Mouse (Mus musculus) megakaryocyte-erythroid progenitor cell, adult 5-6 weeks (primary cell): ENCODE measurements around the gene Snrpb2. TPM values are rescaled to one million over a fixed set of nuclear protein-coding genes. Genes with fewer than 3 reads are reported as not detected.
A peak's percentile ranks its signal among the peaks of the same experiment; 100 is the strongest.

Experiments used
- ATAC-seq: replicated peaks from 2 replicates; pipeline ENCODE4 v1.8.0; 2016; ENCODE audit warnings: mild to moderate bottlenecking, inconsistent platforms; ENCODE audit not compliant: severe bottlenecking, poor library complexity, low FRiP score, low TSS enrichment
- total RNA-seq, 2 experiments: library from RNA; stranded (forward) in 1 of 2; stranded (reverse) in 1 of 2; fragments of 200-1000, 215-1000 nt in 1 of 2; fragments of >200 nt in 1 of 2; fragmentation: Nextera tagmentation in 1 of 2; gene quantifications; 2 replicates each; pipeline ENCODE4 v1.2.3; 2014 to 2017

Gene Snrpb2
- total RNA-seq, 2 experiments from 2014 or later, result 62.5 to 94.4 TPM

GRCm38 (mm10) chr2:143084852-143085397, 22.1 kb downstream of the Snrpb2 start:
- no peak for ATAC-seq

DNA sequence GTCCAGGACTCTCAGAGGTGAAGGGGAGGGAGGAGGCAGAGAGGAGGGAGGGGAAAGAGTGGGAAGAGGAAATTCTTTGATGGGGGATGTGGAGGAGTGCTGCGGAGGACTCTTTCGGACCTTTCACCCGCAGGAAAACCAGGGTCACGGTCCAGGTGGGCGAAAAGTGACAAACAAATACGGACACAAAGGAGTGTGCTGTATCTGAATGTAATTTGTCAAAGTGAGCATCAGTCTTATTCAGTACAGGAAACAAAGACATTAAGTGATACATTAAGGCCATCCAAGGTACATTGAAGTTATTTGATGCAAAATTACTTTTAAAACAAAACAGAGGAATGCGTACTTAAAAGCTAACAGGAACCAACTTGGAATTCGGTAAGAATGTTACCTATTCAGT, 27.0 kb downstream of the Snrpb2 start:
- ATAC-seq, result no peak

- peak; percentile 67 for ATAC-seq
These were observed 30.9 kb downstream of the Snrpb2 start for GRCm38 (mm10) chr2:143093726-143094125.

GRCm38 (mm10) chr2:143094761-143095160, 31.9 kb downstream of the Snrpb2 start:
- no peak for ATAC-seq

GRCm38 (mm10) chr2:143097170-143097569, 34.3 kb downstream of the Snrpb2 start:
- ATAC-seq, result no peak

DNA sequence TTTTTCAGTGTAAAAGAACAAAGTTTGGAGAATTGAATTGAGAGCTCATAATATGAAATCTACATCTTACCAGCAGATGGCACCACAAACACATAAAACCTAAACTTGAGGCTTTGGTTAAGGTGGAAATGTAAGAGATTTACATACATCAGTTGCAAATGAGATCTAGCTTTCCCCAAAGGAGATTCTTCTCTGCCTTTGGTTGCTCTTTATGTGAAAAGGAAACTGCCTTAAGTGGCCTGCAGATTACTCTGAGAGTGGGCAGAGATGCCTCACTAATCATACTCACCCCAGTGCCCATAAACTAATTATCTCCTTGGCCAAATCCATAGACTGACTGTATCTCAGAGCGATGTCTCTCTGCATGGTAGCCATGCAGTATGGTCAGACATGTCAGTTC, 51.0 kb downstream of the Snrpb2 start:
- ATAC-seq, result no peak

DNA sequence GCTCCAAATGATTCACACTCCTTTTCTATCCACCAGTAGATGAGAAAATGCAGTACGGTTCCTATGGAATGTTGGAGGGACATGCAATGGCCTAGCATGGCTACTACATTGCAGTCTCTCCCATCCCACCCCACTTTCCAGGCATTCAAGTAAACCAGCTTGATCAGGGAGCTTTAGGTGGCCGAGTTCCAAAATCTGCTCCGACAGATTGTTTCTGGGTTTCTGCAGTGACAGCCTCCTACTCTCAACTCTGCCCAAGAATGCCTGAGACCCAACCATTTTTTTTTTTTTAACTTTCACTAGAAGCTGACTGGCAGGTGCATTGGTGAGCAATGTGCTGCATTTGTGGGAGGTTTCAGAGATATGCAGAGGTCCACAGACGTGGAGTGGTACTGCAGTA, 51.9 kb downstream of the Snrpb2 start:
- ATAC-seq, result no peak

GRCm38 (mm10) chr2:143117453-143117852, 54.6 kb downstream of the Snrpb2 start:
- ATAC-seq, result no peak

GRCm38 (mm10) chr2:143118221-143118620, 55.4 kb downstream of the Snrpb2 start:
- ATAC-seq, result no peak

Other genes starting within 250 kb of the Snrpb2 start
- 9.2 and 16.5 TPM in 2 replicates for gene Kif16b, start 161.5 kb upstream of the Snrpb2 start, total RNA-seq (2014; fragmentation: Nextera tagmentation)
- gene Kif16b, start 161.5 kb upstream of the Snrpb2 start, total RNA-seq (2017), result 13.7 and 19.1 TPM in 2 replicates
- not detected in 2 replicates for gene Otor, start 15.4 kb downstream of the Snrpb2 start, total RNA-seq (2014; fragmentation: Nextera tagmentation)
- not detected in 2 replicates for gene Otor, start 15.4 kb downstream of the Snrpb2 start, total RNA-seq (2017)